Mouse (Mus musculus): ENCODE data around the gene Pogz. TPM values are rescaled to one million over a fixed set of nuclear protein-coding genes. Genes with fewer than 3 reads are reported as not detected.

Gene Pogz
- total RNA-seq, 2 experiments from 2014 or later: 14.9 to 18.4 TPM

DNA sequence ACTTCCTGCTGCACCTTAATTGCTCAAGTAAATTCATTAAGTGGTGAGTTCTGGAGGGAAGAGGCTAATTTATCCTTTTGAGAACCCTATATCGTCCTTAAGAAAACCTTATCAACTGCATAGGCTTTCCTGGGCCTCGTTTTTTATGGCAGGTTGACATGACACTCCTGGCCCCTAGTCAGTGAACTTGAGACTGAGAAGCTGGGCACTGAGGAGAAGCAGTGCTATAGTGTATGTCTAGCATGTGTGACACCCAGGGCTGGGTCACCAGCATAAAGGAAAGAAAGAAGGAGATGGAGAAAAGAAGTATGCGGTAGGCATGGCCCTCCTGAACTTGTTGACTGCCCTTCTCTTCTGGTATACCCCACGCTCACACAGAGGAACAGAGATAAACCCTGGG, 23.3 kb upstream of the Pogz start:
- intact Hi-C loops (cut with DNase I): loop anchor here (5.0 kb wide), 1 partner anchor 33 kb away; no protein-coding TSS in a partner anchor

DNA sequence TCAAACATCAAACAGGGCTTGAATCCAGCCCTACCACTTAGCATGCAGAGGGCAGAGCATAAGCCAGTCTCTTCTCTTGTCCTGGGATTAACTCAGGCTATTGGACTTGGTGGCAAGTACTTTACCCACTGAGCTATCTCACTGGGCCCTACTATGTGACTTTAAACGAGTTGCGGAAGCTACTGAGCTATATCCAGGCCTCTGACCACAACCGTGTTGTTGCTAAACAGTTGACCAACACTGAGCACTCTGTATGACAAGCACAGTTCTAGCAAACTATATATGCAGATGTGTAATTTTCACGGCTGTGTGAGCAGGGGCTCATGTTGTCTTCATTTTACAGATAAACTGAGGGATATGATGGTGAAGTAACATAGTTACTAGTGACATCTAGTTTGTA, 22.7 kb upstream of the Pogz start:
- intact Hi-C loops (cut with DNase I): loop anchor here (5.0 kb wide), 1 partner anchor 33 kb away; no protein-coding TSS in a partner anchor

More for the DNA sequence above, 23.3 kb upstream of the Pogz start:
- TF ChIP-seq CTCF (IDR thresholded peaks at IDR 0.05): no peak
- Histone ChIP-seq H3K27ac (no peak overlapping the region), H3K4me3 (no peak overlapping the region)
- no peak for DNase-seq

DNA sequence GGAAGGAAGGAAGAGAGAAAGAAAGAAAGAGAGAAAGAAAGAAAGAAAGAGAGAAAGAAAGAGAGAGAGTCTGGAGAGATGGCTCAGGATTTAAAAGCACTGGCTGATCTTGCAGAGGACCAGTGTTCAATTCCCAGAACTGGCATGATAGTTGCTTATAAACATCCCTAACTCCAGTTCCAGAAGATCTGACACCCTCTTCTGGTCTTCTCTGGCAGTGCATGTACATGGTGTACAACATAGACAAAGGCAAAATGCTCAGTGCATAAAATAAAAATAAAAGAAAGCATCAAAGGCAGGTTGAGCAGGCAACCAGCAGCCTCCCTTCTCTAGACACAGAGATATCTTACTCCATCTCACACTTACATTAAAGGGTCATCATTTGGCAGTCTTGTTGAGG, 21.8 kb upstream of the Pogz start:
- intact Hi-C loops (cut with DNase I): no loop called here
- H3K27ac ChIP-seq: no peak overlapping the region
- no peak overlapping the region for H3K4me3 ChIP-seq
- no peak for DNase-seq
- TF ChIP-seq CTCF (IDR thresholded peaks at IDR 0.05): no peak

More for the DNA sequence above, 22.7 kb upstream of the Pogz start:
- TF ChIP-seq CTCF (IDR thresholded peaks at IDR 0.05): no peak
- no peak for DNase-seq
- Histone ChIP-seq H3K27ac (no peak overlapping the region), H3K4me3 (no peak overlapping the region)

DNA sequence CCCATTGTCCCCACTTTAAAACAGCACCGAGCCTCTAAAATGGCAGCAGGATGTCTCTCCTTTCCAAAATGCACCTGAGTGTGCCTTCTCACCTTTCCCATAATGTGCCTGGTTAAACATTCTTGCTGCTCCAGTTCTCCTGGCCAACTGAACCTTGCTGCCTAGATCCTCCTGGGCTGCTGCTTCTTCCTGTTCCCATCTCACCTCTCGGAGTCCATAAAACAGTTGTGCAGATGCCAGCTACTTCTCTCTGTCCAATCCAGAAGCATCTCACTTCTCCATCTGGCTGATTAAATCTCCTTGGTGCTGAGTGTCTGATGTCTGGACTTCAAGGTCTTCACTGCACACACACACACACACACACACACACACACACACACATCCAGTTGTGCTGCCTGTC, 19.6 kb upstream of the Pogz start:
- intact Hi-C loops (cut with DNase I): no loop called here
- DNase-seq: no peak
- TF ChIP-seq CTCF (IDR thresholded peaks at IDR 0.05): no peak
- Histone ChIP-seq H3K27ac (no peak overlapping the region), H3K4me3 (no peak overlapping the region)

DNA sequence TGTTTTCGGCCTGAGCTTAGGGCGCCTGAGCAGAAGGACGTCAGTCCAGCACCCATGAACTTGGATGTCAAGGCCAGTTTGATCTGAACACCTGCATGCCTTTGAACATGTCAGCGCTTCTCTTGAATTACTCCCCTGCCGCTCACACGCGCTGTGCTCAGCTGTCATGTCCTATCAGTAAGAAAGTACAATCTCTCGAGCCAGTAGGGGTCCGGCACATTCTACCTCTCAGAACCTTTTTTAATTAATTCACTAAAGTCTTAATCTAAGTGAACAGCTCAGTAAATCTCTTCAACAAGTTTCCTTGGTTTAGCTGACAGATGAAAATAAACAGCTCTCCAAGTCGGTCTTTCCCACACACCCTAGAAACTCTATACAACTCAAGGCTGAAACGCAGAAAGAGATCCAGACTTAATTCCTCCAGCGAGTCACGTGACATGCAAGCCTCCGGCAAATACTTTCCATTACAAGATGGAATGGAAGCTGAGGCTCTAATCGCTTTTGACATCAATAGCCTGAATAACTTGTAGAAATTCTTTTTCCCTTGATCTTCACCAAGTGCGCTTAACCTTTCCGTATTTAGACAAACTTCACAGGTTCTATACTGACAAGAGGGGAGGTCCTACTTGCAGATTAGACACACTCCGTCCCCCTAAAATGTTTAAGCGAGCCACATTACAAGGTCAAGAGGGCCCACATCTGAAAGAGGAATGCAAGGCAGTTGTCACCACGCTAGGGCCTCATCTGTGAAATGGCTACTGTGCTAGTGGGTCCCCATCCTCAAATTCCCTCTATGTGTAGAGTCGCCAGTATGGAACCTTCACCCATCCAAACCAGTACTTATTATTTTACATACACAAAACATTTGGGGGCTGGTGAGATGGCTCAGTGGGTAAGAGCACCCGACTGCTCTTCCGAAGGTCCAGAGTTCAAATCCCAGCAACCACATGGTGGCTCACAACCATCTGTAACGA, 17.6 kb upstream of the Pogz start:
- intact Hi-C loops (cut with DNase I): no loop called here
- Histone ChIP-seq H3K4me3 (no peak overlapping the region), H3K27ac (no peak overlapping the region)
- DNase-seq: no peak
- no peak for TF ChIP-seq CTCF (IDR thresholded peaks at IDR 0.05)

DNA sequence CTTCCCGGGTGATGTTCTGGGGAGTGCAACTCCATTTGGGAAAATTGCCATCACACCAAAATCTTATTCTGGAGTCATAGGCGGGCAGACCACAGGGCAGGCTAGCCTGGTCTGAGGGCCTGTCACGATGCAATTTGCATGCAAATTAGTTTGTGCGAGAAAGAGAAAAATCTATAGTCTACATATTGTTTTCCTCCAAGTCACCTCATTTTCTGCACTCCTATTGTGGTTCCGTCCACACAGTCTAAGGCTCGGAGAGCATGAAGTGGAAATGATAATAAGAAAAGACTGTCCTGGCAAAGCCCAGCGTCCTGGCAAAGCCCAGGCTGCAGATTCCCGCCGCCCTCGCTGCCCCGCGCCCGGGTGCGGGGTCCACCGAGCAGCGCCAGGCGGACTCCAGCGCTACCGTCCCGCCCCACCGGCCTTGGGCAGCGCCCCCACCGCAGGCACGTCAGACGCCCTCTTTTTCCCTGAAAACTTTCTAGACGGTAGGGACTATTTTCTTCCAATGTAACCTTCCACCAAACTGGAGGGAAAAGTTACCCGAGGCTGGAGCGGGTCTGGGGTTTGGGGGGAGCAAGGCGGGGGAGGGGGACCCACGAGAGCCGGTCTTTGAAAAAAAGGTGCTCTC, 16.2 kb upstream of the Pogz start:
- peak overlapping the region; percentile 85 for H3K27ac ChIP-seq
- H3K4me3 ChIP-seq: peak overlapping the region; percentile 86
- DNase-seq: peak; percentile 57
- intact Hi-C loops (cut with DNase I): loop anchor here (1.0 kb wide), 1 partner anchor 16 kb away; the partner anchor contains the start of gene Pogz
- no peak for TF ChIP-seq CTCF (IDR thresholded peaks at IDR 0.05)

DNA sequence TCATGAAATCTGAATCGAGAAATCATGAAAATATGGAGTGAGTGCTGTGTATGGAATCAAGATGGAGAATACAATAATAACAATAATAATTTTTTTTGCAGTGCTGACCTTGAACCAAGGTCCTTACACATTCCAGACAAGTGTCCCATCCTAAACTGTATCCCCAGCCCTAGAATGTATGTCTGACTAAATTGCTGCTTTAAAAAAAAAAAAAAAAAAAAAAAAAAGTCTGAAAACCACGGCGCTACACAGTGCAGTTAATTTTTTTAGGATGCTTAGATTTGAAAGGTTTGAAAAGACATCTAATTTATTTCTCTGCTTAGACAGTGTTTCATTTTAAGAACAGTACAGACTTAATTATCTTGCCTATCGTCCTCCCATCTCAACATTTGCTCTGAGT, 15.3 kb upstream of the Pogz start:
- H3K27ac ChIP-seq: no peak overlapping the region
- TF ChIP-seq CTCF (IDR thresholded peaks at IDR 0.05): no peak
- intact Hi-C loops (cut with DNase I): no loop called here
- H3K4me3 ChIP-seq: peak overlapping the region; percentile 86
- no peak for DNase-seq

DNA sequence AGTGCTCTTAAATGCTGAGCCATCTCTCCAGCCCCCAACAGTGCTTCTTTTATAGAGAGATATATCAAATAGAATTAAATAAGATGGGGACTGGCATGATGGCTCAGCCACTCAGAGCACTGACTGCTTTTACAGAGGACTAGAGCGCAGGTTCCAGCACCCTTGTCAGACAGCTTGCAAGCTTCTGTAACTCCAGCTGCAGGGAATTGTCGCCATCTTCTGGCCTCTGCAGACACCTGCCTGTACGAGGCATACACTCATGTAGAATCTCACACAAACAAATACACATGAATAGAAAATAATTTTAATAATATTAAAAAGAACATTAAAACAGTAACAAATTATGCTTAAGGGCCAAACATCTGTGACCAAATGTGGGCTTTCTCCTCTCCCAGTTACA, 13.3 kb upstream of the Pogz start:
- no peak for DNase-seq
- intact Hi-C loops (cut with DNase I): no loop called here
- peak; percentile 8; the same call in 1 of the 2 replicates for TF ChIP-seq CTCF (IDR thresholded peaks at IDR 0.05)
- H3K4me3 ChIP-seq: no peak overlapping the region
- no peak overlapping the region for H3K27ac ChIP-seq

DNA sequence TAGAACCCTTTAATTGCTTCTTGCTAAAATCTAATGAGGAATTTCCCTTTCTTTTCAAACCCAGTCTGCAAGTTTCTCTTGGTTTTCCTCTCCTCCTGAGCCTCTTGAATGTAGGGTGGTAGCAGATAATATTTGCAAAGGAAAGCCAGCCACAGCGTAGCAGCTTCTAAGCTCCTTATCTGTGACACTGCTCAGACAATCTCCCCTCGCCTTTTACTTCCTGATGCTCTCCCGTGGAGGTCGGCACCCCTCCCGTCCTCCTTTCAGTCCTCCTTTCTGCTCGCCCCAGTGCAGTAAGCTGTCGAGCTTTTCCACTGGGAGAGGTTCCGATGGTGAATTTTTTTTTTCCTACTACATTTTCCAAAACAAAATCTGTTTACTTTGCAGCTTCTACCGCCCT, 5.3 kb upstream of the Pogz start:
- Histone ChIP-seq H3K27ac (no peak overlapping the region), H3K4me3 (no peak overlapping the region)
- DNase-seq: no peak
- TF ChIP-seq CTCF (IDR thresholded peaks at IDR 0.05): no peak
- intact Hi-C loops (cut with DNase I): no loop called here

DNA sequence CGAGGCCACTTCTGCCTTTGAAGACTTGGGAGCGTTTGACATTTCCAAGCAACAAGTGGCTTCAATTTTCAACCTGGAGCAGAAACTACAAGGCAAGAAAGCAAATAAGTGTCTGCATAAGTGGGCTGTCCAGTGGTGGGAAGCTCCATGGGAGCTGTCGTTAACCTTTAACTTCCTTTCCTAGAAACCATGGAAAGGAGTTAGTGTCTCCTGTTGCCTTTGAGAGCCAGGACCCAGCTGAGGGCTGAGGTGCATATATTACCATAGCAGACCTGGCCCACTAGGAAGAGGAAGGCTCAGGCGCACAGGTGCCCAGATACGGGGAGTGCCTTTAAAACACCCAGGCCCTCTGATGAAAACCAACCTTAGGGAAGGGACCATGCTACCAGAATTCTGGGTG, 4.7 kb upstream of the Pogz start:
- DNase-seq: no peak
- Histone ChIP-seq H3K4me3 (no peak overlapping the region), H3K27ac (no peak overlapping the region)
- TF ChIP-seq CTCF (IDR thresholded peaks at IDR 0.05): no peak
- intact Hi-C loops (cut with DNase I): no loop called here

DNA sequence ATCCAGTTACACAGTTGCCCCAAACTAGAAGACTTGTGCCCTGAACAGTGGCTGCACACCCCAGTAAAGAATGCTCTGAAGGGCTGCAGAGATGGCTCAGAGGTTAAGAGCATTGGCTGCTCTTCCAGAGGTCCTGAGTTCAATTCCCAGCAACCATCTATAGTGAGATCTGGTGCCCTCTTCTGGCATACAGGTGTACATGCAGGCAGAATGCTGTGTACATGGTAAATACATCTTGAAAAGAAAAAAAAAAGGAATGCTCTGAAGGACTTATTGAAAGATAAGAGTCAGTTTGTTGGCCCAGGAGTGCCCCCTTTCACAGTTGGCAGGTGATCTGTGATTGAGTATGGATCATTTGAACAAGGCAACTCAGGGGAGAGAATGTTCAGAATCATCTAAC, 4.0 kb upstream of the Pogz start:
- H3K27ac ChIP-seq: no peak overlapping the region
- DNase-seq: no peak
- no peak overlapping the region for H3K4me3 ChIP-seq
- 0 out of 2 replicates have a peak, but pooled peaks have one; percentile 6 for TF ChIP-seq CTCF (IDR thresholded peaks at IDR 0.05)
- intact Hi-C loops (cut with DNase I): no loop called here

DNA sequence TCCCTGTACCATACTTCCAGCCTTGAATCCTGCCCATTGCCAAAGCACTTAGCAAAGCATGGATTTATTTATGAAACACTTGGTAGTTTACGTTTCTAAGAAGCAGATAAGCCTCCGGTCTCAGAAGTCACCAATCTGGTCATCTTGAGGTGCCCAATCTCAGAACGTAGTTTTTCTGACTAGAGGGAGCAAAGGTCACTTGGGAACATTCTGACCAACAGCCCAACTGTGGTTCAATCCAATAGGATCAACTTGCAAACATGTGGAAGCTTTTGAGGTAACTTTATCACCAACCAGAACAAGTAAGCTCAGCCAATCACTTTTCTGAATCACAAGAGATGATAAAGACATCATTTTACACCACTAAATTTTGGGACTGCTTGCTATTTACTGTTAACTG, 2.0 kb upstream of the Pogz start:
- TF ChIP-seq CTCF (IDR thresholded peaks at IDR 0.05): no peak
- intact Hi-C loops (cut with DNase I): no loop called here
- no peak overlapping the region for H3K27ac ChIP-seq
- no peak overlapping the region for H3K4me3 ChIP-seq
- no peak for DNase-seq

DNA sequence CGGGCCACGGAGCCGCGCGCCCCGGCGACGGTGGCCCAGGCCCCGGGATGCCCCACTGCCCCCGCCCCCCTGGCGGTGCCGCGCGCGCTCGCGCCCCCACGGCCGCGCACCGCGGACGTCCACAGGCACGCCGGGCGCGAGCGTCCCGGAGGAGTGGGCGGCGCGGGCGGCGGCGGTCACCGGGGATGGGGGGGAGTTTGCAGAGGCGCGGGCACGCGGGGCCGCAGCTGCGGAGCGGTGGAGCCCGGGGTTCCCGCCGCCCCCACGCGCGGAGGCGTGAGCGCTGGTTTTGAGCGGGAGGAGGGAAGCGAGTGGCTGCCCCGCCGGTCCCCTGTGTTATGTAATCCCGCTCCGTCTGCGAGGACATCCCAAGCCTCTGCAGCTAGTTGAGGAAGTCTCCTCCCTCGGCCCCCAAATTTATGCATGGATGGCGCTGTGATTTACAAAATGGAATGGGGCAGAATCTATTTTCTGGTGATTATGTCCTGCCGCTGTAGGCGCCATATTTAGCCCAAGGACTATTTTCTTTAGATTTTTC, 661 bp downstream of the Pogz start:
- H3K4me3 ChIP-seq: peak overlapping the region; percentile 79
- intact Hi-C loops (cut with DNase I): loop anchor here (1.0 kb wide), 1 partner anchor 17 kb away; no protein-coding TSS in a partner anchor
- TF ChIP-seq CTCF (IDR thresholded peaks at IDR 0.05): no peak
- H3K27ac ChIP-seq: peak overlapping the region; percentile 97
- peak; percentile 88 for DNase-seq

Data from gastrocnemius, adult 2 months (tissue).